Mouse (Mus musculus) ovary, postnatal 14 days (tissue): Measurements from ENCODE around the gene Pcbd1.
A peak's percentile ranks its signal among the peaks of the same experiment; 100 is the strongest.

Source experiments
- DNase-seq: peaks from one replicate; pipeline ENCODE4 v3.0.0; 2022; ENCODE audit warnings: low spot score

The Pcbd1 gene

GRCm38 (mm10) chr10:61089170-61090142 lies at the start of gene Pcbd1:
Gene Pcbd1 (plus strand): TSS chr10:61089331.
- peak; percentile 37 for DNase-seq

DNA sequence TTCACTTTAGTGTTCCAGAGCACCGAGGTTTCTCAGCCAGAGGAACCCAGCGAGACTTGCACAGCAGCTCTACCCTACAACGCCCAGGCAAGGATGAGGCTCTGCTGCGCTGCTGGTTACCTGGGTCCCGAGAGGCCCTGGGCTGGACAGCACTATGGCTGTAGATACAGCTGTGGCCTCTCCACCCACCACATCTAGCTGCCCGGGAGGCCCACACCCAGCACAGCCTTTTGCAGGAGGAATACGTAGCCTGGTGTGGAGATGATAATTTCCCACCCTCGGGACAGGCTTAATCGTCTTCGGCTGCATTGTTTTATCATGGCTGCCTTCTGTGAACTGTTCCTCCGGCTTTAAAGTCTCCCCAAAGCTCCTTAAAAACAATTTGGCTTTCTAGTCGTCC lies 49.5 kb upstream of the Pcbd1 start:
- DNase-seq, result no peak

- no peak for DNase-seq
Measured at GRCm38 (mm10) chr10:61045081-61045480, 44.0 kb upstream of the Pcbd1 start.

DNA sequence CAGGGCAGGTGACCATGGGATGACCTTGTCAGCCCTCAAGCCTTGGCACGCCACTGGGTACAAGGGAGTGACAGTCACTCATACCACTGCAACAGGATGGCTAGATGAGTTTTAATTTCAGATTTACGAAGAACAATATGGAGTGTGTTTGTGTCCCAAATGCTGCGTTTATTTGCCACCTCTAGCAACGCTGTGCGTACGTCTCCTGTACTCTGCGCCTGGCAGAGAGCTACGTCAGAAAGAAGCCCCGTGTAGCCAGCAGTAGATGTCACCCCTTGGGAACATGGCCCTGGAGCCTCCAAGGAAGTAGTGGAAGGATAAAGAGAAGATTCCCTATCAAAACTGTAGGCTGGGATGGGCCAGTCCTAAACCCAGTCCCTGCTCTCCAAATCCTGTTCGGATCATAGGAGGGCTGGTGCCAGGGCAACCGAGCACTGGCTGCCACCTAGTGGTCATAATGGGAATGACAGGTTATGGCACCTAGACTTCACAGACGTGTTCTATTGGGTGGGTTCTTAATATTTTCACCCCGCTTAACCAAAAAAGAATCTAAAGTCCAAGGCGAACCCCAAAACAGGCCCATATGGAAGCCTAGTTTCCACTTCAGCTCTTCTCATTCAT lies 37.0 kb upstream of the Pcbd1 start:
- peak; percentile 72 for DNase-seq

GRCm38 (mm10) chr10:61056661-61057060 lies 32.5 kb upstream of the Pcbd1 start:
- no peak for DNase-seq

DNA sequence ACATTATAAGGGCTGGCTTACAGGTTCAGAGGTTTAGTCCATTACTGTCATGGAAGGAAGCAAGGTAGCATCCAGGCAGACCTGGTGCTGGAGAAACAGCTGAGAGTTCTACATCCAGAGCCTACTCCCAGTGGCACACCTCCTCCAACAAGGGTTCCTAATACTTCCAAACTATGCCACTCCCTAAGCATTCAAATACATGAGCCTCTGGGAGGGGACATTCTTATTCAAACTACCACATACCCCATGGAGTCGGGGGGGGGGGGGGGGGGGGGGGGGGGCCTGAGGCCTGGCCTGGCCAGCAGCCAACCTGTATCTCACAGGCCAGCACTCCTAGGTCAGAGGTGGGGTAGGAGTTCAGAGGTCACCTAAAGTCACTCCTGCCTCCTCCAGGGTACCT lies 30.0 kb upstream of the Pcbd1 start:
- DNase-seq, result no peak

GRCm38 (mm10) chr10:61059543-61060110 lies 29.5 kb upstream of the Pcbd1 start:
- no peak for DNase-seq

DNA sequence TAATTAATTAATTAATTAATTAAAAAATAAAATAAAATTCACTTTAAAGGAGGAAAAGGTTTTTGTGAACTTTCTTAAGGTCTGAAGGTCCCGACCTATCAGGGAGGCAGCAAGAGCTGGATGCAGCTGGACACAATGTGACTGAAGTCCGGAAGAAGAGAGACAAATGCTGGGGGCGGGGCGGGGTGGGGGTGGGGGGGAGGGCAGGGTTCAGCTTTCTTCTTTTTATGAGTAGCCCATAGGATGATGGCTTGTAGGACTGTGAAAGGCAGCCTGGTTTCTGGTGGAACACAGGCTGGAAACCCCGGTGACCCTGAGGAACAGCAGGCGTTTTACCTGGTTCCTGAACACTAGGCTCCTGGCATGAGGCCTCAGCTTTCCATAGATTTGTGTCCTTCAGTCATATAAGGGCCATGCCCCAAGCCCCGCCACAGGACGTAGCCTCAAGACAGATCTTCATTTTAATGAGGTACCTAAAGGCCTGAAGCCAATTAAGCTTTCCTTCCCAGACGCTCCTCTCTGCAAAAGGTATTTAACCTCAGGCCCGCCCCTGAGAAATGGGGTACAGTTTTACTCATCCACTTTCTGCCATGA lies 25.8 kb upstream of the Pcbd1 start:
- no peak for DNase-seq

GRCm38 (mm10) chr10:61064635-61065034 lies 24.5 kb upstream of the Pcbd1 start:
- DNase-seq, result no peak

GRCm38 (mm10) chr10:61065287-61066005 lies 23.7 kb upstream of the Pcbd1 start:
- DNase-seq, result no peak

DNA sequence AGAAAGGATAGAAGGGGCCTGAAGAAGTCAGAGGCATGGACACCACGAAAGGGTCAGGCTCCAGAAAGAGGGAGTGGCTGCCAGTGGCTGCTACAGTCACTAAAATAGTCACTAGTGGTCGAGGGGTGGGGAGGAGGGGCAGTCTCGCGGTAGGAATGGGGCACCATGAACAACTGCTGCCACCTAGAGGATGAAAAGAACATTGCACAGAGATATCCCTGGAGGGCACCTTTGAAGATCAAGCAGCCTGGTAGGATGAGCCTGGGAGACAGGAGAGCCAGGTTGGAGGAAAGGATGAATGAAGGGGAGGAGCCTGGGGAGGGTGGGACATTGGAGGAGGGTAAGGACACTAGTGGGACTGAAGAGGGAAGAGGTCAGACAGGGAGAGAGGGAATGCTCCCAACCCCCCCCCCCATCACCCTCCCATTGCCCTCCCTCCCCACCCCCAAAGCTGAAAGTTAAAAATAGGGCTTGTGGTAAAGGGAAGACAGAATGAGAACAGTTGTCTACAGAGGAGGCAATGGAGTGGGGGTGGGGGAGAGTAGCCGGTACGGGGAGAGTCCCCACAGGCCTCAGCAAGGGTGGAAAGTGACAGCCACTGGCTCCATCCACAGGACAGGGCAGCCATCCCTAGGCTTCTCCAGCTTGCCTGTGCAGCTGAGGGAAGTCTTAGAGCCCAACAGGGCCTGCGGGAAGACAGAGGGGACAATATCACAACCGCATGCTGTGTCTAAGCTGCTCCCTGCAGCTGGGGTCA lies 20.5 kb upstream of the Pcbd1 start:
- DNase-seq, result peak; percentile 44

DNA sequence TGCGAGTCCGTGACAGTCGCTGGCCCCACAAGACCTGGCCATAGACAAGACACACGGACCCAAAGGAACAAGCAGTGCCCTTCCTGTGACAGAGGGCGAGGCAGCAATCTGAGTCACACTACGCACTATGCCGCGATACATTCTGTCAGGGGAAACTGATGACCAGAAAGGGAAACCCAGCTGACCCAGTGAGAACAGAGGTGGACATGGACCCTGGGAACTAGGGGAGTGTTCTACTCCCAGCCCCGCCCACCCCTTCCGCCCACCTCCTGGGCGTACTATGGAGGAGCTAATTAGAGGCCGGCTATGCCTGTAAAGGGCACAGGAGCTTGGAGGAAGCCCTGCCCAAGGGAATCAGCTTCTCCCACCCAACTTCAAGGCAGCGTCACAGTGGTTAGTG lies 19.9 kb upstream of the Pcbd1 start:
- DNase-seq, result no peak

- DNase-seq, result peak; percentile 44
Measured at GRCm38 (mm10) chr10:61072324-61072723, 16.8 kb upstream of the Pcbd1 start.

DNA sequence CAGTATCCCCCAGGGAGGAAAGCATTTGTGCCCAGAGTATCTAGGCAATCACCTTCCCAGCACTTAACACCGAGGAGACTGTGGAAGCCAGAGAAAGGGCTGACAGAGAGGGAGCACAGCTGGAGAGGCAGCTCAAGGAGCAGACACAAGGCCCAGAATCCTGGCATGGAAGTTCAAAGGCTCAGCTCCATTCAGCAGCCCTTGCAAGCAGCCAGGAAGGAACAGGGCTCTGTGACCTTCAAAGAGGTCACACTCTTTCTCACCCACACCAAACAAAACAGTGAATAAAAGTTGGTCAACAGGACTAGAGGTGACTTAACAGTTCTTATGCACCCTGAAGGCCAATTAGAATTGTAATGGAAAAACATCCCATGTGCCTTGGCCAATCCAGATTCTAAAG lies 14.5 kb upstream of the Pcbd1 start:
- no peak for DNase-seq

- no peak for DNase-seq
Measured at GRCm38 (mm10) chr10:61075607-61076006, 13.5 kb upstream of the Pcbd1 start.

DNA sequence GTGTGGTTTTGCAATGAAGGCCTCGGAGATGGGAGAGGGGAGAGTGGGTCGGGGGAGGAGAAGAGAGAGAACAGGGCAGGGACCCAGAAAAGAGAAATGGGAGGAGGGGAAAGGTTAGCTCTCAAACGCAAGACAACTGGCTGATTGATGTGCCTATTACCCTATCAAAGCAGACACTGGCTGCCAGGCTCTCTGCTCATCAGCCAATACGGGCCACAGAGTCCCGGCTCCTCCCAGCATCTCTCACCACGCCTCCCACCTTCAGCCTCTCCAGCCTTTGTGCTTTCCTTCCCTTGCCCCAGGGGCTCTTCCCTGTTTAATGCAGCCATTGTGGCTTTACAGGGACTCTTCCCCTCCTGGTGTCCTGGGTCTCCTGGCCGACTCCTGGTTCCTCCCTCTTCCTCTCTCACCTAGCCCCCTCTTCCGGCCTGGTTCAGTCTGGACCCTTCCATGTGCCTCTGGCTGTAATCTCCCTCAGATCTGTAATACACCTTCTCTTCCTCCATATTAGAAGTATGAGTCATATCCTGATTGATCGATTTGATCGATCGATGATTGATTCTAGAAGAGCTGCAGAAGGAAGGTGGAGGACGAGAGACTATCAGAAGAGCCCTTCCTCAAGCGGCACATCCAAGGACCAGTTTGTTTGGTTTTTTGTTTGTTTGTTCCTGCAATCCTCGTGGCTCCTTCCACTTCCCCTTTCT lies 8.8 kb upstream of the Pcbd1 start:
- peak; percentile 29 for DNase-seq

DNA sequence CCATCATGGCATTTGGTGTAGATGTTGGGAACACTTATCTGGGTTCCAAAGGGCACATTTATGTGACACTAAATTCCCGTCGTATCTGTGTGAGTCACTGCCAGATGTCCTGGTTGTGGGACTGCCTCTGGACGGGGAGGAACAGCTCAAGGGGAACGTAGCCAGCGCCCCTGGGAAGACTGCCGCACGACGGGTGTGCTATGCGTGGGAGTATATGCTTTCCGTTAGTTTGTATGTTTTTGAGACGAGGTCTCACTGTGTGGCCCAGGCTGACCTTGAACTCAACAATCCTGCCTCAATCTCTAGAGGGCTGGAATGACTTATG lies 8.2 kb upstream of the Pcbd1 start:
- DNase-seq, result peak; percentile 26

- DNase-seq, result no peak
Measured at GRCm38 (mm10) chr10:61085364-61085763, 3.8 kb upstream of the Pcbd1 start.

DNA sequence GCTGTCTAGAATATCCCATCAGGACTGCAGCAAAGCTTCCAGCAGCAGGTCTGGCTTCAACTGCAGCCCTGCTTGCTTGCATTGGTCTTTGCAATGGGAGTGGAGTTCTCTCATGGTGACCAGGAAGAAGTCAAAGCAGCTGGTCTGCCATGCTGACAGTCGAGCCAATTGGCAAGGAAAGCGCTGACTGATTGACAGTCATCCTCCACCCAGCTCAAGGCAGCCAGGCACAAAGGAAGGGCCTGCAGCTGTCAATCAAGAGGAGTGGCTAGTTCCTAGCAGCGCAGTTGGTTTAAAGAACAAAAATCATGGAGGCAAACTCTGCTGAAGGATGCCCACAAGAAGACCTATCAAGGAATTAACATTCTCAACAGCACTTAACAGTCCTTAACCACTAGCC lies 2.6 kb upstream of the Pcbd1 start:
- DNase-seq, result no peak

DNA sequence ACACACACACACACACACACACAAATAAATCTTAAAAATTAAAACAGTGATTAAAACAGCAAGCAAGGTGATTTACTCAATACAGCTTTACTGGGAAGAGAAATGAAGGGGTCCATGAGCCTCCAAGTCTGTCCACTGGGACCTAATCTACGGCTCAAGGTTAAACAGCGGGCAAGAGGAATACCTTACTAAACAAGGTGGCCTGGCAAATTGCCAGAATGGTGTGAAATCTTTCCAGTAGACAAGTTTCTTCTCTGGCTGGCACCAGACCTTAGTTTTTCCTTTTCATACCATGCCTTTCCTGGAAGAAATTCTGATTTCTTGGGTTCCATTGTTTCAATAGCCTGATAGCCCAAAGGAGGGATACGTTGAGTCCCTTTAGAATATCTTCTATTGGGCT lies 663 bp upstream of the Pcbd1 start:
- no peak for DNase-seq

GRCm38 (mm10) chr10:61091866-61092265 lies 2.7 kb downstream of the Pcbd1 start:
- no peak for DNase-seq
